Mouse (Mus musculus): ENCODE results near the gene Dcun1d2. TPM values are rescaled to one million over a fixed set of nuclear protein-coding genes. Genes with fewer than 3 reads are reported as not detected.

Gene Dcun1d2
- polyA plus RNA-seq, 1 experiment: 31.2 TPM

DNA sequence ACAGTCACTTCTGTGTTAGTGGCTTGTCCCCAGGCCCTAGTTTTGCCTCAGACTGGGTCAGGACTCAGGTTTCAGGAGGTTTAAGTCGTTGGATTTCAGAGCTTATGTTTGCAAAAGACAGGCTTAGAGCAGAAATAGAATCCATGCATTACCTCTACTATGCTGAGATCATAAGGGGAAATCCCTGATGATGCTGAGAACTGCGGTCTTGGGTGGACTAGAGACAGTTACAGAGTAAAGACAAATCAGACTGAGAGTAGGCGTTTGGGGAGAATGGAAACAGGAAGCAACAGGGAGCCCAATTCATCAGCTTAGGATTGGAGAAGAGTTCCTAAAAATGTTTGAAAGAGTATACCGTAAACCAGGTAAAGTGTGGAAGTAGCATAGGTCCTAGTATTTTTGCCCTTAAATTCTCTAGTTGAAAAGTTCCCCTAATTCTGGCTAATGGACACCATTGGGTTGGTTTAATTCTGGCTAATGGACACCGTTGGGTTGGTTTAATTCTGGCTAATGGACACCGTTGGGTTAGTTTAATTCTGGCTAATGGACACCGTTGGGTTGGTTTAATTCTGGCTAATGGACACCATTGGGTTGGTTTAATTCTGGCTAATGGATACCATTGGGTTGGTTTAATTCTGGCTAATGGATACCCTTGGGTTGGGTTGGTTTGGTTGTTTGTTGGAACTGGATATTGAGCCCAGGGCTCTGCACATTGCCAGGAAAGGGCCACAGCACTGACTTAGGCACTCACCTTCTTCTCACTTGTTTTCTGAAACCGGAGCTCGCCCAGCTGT lies 5.9 kb upstream of the Dcun1d2 start:
- WGBS: 95% methylated on average over 9 of the region's 9 CpGs
- no peak for TF ChIP-seq POLR2A (IDR thresholded peaks at IDR 0.05; ENCODE audit: control insufficient read depth, extremely low read depth, insufficient read depth, low read length, poor library complexity)
- no peak for TF ChIP-seq CTCF (IDR thresholded peaks at IDR 0.05; ENCODE audit: borderline replicate concordance, control insufficient read depth, extremely low read depth, insufficient read depth, low read length, poor library complexity)
- DNase-seq: no peak
- Histone ChIP-seq H3K4me1 (replicated peaks; ENCODE audit: control insufficient read depth, insufficient read depth, low read length) (no peaks in the 10 kb centered on the region), H3K36me3 (ENCODE audit: control insufficient read depth, insufficient read depth, low read length) (peaks cover 18% of the 10 kb centered on the region; the same call in 1 of the 2 replicates), H3K27me3 (ENCODE audit: control insufficient read depth, insufficient read depth, low read length) (no peaks in the 10 kb centered on the region), H3K4me3 (ENCODE audit: control insufficient read depth, insufficient read depth, low read length) (no peak overlapping the region), H3K27ac (ENCODE audit: control insufficient read depth, insufficient read depth, low read length) (no peak overlapping the region)

DNA sequence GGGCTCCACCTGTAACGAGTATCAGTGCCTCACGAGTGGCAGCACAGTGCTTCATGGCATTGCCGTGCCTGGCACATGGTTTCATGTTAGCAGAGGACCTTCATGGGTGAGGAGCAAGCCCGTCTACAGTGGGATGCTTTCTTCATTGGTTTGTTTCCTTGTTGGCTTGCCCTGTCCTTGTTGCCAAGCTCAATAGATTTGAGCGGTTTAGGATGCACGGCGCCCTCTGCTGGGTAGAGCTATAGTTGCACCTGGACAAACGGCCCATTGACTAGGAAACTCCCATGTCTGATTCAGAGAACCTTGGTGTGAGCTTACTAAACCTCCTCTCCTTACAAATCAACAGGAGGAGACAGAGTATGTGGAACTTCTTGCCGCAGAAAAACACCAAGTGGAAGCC lies 4.4 kb upstream of the Dcun1d2 start:
- H3K4me1 ChIP-seq (replicated peaks; ENCODE audit: control insufficient read depth, insufficient read depth, low read length): no peaks in the 10 kb centered on the region
- H3K4me3 ChIP-seq (ENCODE audit: control insufficient read depth, insufficient read depth, low read length): no peak overlapping the region
- H3K27ac ChIP-seq (ENCODE audit: control insufficient read depth, insufficient read depth, low read length): no peak overlapping the region
- DNase-seq: peak; percentile 78
- 32% methylated on average over 9 of the region's 9 CpGs for WGBS
- H3K36me3 ChIP-seq (ENCODE audit: control insufficient read depth, insufficient read depth, low read length): peaks cover 18% of the 10 kb centered on the region; the same call in 1 of the 2 replicates
- peak; percentile 69; the same call in 1 of the 2 replicates for TF ChIP-seq CTCF (IDR thresholded peaks at IDR 0.05; ENCODE audit: borderline replicate concordance, control insufficient read depth, extremely low read depth, insufficient read depth, low read length, poor library complexity)
- no peak for TF ChIP-seq POLR2A (IDR thresholded peaks at IDR 0.05; ENCODE audit: control insufficient read depth, extremely low read depth, insufficient read depth, low read length, poor library complexity)
- H3K27me3 ChIP-seq (ENCODE audit: control insufficient read depth, insufficient read depth, low read length): no peaks in the 10 kb centered on the region

GRCm38 (mm10) chr8:13288646-13289045 lies 715 bp upstream of the Dcun1d2 start:
- no peak for TF ChIP-seq POLR2A (IDR thresholded peaks at IDR 0.05; ENCODE audit: control insufficient read depth, extremely low read depth, insufficient read depth, low read length, poor library complexity)
- no peak for TF ChIP-seq CTCF (IDR thresholded peaks at IDR 0.05; ENCODE audit: borderline replicate concordance, control insufficient read depth, extremely low read depth, insufficient read depth, low read length, poor library complexity)
- H3K4me1 ChIP-seq (replicated peaks; ENCODE audit: control insufficient read depth, insufficient read depth, low read length): peaks cover 6% of the 10 kb centered on the region
- no peaks in the 10 kb centered on the region for H3K27me3 ChIP-seq (ENCODE audit: control insufficient read depth, insufficient read depth, low read length)
- H3K27ac ChIP-seq (ENCODE audit: control insufficient read depth, insufficient read depth, low read length): no peak overlapping the region
- H3K4me3 ChIP-seq (ENCODE audit: control insufficient read depth, insufficient read depth, low read length): peak overlapping the region; percentile 66
- no peaks in the 10 kb centered on the region for H3K36me3 ChIP-seq (ENCODE audit: control insufficient read depth, insufficient read depth, low read length)
- no peak for DNase-seq
- 11% methylated on average over 6 of the region's 6 CpGs for WGBS

DNA sequence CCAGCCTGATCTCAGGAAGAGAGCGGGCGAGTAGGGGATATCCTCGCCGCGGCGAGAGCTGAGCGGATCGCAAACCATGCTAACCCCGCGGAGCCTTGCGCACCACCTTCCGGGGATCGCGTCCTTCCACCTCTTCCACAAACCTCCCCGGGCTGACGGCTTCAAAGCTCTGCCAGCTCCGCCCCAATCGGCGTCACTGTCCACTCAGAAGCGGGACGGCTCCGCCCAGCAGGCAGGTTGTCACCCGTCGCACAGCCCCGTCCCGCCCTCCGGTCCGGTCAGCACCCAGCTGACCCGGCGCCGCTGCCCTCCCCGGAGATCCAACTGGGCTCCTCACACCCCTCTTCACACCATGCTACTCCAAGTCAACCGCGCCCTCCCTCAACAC lies 633 bp downstream of the Dcun1d2 start:
- H3K27ac ChIP-seq (ENCODE audit: control insufficient read depth, insufficient read depth, low read length): no peak overlapping the region
- peak overlapping the region; percentile 66 for H3K4me3 ChIP-seq (ENCODE audit: control insufficient read depth, insufficient read depth, low read length)
- DNase-seq: peak; percentile 76
- H3K27me3 ChIP-seq (ENCODE audit: control insufficient read depth, insufficient read depth, low read length): no peaks in the 10 kb centered on the region
- H3K36me3 ChIP-seq (ENCODE audit: control insufficient read depth, insufficient read depth, low read length): no peaks in the 10 kb centered on the region
- under 1% methylated on average over 34 of the region's 34 CpGs for WGBS
- peaks cover 6% of the 10 kb centered on the region for H3K4me1 ChIP-seq (replicated peaks; ENCODE audit: control insufficient read depth, insufficient read depth, low read length)
- TF ChIP-seq CTCF (IDR thresholded peaks at IDR 0.05; ENCODE audit: borderline replicate concordance, control insufficient read depth, extremely low read depth, insufficient read depth, low read length, poor library complexity) (no peak), POLR2A (IDR thresholded peaks at IDR 0.05; ENCODE audit: control insufficient read depth, extremely low read depth, insufficient read depth, low read length, poor library complexity) (no peak)

DNA sequence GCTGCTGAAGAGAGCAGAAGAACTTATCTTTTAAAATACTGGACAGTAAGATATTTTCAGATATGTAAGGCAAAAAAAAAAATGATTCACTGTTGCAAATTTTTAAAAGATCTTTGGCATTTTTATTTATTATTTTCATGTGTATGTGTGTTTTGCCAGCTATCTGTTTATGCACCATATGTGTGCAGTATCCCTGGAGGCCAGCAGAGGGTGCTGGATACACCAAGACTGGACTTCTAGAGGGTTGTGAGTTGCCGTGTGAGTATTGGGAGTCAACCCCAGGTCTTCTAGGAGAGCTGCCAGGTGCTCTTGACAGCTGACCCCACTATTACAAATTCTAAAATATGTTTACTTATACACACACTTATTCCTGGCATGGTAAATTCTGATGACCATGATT lies 4.7 kb downstream of the Dcun1d2 start:
- H3K36me3 ChIP-seq (ENCODE audit: control insufficient read depth, insufficient read depth, low read length): no peaks in the 10 kb centered on the region
- H3K27ac ChIP-seq (ENCODE audit: control insufficient read depth, insufficient read depth, low read length): no peak overlapping the region
- no peak overlapping the region for H3K4me3 ChIP-seq (ENCODE audit: control insufficient read depth, insufficient read depth, low read length)
- peaks cover 6% of the 10 kb centered on the region for H3K4me1 ChIP-seq (replicated peaks; ENCODE audit: control insufficient read depth, insufficient read depth, low read length)
- no peak for DNase-seq
- TF ChIP-seq POLR2A (IDR thresholded peaks at IDR 0.05; ENCODE audit: control insufficient read depth, extremely low read depth, insufficient read depth, low read length, poor library complexity): no peak
- no peak for TF ChIP-seq CTCF (IDR thresholded peaks at IDR 0.05; ENCODE audit: borderline replicate concordance, control insufficient read depth, extremely low read depth, insufficient read depth, low read length, poor library complexity)
- 94% methylated on average over 1 of the region's 1 CpGs for WGBS
- no peaks in the 10 kb centered on the region for H3K27me3 ChIP-seq (ENCODE audit: control insufficient read depth, insufficient read depth, low read length)

- Histone ChIP-seq H3K27me3 (ENCODE audit: control insufficient read depth, insufficient read depth, low read length) (no peaks in the 10 kb centered on the region), H3K4me1 (replicated peaks; ENCODE audit: control insufficient read depth, insufficient read depth, low read length) (no peaks in the 10 kb centered on the region), H3K27ac (ENCODE audit: control insufficient read depth, insufficient read depth, low read length) (no peak overlapping the region), H3K36me3 (ENCODE audit: control insufficient read depth, insufficient read depth, low read length) (no peaks in the 10 kb centered on the region), H3K4me3 (ENCODE audit: control insufficient read depth, insufficient read depth, low read length) (no peak overlapping the region)
- no peak for DNase-seq
- WGBS: 46% methylated on average over 5 of the region's 5 CpGs
- TF ChIP-seq POLR2A (IDR thresholded peaks at IDR 0.05; ENCODE audit: control insufficient read depth, extremely low read depth, insufficient read depth, low read length, poor library complexity) (no peak), CTCF (IDR thresholded peaks at IDR 0.05; ENCODE audit: borderline replicate concordance, control insufficient read depth, extremely low read depth, insufficient read depth, low read length, poor library complexity) (no peak)
Measured at GRCm38 (mm10) chr8:13276941-13277447, 10.9 kb downstream of the Dcun1d2 start.
